Mouse (Mus musculus): ENCODE measurements at regions not wholly inside any gene's neighbourhood (a gene's known extent, or its start where the extent isn't known, plus 50 kb on each side); places are given as distances from the start of the nearest gene placed in this dataset.

DNA sequence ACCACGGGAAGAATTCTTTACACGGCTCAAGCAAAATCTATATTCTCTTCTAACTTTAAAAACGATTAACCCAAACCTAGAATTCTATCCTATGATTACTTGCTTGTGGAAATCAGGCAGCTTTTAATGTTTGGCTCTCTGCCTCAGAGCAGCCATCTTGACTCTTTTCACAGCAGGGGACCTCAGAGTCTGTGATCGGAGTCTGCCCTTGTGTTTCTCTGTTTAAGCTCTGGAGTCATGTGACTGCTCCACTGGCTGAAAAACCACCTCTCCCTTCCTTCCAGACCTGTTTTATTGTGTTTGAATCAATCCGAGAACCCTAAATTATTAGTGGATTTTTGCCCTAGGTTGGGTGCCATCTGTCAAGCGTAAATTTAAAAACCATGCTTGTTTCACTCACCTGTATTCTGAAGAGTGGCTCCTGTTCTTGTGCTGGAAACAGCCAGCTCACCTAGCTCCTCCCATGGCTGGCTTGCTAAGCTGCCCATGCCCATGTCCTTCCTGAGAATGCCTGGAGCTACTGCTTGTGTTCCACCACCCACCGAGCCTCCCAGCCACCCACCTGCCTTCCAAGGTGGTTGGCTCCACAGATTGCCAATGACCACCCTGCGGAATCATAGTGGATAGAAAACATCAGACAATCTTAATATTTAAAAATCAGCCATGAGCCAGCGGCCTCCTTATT, 62.6 kb downstream of the Perp start:
- no peak for DNase-seq

DNA sequence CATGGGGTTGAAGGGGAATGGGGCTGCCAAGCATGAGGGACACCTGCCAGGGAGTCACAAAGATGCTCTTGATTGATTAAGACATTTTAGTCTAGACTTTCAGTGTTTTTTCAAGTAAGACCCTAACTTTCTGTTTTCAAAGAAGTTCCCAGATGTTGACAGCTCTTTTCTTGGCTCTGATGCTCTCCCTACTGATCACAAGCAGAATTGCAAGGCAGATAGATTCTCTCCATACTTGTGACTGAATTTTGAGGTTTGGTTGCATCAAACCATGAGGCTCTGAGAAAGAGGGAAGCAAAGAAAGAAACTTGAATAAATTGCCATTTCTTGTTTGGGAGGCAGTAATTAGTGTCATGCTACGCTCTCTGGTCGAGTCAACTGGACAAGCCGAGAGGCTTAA, 64.5 kb downstream of the Perp start:
- DNase-seq, result no peak

DNA sequence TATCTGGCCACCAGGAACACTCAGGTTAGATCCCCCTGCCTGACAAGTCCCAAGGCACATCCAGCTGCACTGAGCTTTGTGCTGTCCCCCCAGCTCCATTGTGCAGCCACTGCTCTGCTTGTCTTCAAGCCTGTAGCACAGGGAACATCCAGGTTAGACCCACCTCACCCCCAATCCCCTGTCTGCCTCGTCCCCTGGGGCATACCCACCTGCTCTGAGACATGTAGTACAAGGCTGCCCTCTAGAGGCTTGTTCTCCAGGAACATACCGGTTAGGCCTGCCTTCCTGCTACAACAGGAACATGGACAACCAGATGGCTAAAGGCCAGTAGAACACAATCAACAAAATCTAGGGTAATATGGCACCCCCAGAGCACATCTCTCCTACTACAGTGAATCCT, 66.1 kb downstream of the Perp start:
- peak; percentile 22 to 31 for DNase-seq

DNA sequence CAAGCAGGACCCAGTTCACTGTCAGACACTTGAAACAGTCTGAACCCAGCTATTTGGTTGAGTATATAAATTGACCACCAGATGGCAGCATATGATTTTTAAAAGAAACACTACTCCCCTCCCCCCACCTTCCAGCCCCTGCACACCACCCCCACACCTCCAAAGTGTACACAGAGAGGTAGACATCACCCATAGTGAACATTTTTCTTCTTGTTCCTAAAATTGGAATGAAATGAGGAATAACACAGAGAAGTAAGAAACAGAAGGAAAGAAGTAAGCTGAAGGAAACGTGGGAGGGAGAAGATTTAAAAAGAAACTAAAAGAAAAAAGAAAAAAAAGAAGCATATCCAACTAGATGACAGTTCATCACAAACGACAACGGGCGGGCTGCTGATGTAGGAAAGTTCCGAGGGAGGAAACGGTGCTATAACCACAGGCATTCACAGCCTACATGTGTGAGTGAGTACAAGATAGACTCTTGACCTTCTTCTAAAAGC, 72.3 kb downstream of the Perp start:
- peak; percentile 59 to 63 for DNase-seq

DNA sequence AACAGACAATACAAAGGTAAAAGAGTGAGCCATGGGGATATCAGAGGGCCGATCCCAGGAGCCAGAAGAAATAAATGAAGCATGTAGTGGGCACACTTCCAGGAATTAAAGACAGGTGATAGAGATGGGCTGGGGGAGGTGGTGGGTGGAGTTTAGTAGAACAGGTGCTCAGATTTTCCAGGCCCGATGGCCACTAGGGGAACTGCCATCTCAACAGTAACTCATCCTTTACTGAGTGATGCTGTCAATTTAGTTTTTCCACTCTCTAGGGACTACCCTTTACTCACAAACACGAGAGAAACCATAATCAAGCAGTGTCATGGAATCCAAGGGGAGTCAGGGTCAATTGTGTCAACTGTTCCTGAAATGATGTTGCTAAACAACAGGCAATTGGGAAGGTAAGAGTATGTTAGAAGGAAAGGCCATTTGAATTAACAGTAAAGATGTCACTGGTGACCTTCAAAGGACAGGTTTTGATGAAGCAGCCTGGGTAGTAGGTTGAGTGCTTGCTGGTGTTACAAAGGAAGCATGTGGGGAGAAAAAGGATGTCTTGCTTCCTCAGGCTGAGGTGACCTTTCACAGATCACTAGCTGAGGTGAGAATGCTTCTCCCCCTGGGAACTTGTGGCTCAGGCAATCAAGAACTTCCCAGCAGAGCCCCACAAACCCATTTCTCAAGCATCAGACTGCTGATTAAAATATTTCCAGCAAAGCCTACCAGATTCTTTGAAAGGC, 78.4 kb downstream of the Perp start:
- DNase-seq, result peak in 1 of 2 experiments; percentile 6

DNA sequence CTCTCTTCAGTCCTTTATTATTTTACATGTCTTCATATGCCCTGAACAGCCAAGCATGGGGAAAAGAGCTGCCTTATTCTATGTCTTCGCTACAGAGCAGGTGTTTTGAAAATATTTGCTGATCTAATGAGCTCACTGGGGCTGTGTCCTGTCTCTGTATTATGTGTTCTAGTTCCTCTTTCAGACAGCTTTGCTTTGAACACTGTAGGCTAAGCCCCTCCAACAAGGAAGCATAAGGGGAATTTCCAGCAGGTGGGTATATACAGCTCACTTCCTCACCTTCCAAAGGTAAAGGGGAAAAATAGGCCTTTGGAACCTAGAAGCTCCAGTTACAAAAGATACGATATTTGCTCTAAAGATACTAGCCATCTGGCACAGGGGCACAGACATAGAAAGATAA, 83.0 kb downstream of the Perp start:
- DNase-seq, result peak; percentile 22 to 26

DNA sequence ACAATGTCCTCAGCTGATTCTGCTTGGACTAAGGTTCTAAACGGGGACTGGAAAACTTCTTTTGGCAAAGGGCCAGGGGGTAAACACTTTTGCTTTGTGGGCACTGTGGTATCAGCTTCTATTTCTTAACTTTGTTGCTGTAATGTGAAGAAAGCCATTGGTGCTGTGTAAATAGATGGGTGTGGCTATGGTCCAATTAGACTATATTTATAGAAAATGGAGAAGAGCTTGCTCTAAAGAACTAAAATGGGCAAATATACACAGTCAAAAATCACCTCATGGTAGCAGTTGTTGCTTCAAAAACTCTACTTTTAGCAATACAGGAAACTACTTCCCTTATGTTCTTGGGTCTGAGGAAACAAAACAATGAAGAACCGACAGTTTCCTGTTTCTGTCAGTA, 84.1 kb downstream of the Tnfaip3 start:
- DNase-seq, result no peak

DNA sequence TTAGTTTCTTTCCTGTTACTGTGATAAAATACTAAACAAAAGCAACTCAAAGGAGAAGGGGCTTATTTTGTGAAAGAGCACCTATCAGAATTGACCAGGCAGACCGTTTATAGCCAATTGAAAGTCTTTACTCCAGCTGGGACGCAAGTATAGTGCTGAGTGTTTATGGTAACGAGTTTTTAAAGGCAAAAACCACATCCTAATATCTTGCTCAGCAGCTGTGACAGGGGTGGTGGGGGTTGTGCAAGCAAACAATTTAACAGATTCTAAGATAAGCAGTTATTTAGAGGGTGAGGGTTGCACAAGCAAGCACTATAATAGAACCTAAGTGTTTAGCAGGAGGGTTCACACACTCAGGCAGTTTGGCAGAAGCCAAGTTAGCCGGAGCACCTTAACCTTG, 74.0 kb downstream of the Tnfaip3 start:
- DNase-seq, result no peak

DNA sequence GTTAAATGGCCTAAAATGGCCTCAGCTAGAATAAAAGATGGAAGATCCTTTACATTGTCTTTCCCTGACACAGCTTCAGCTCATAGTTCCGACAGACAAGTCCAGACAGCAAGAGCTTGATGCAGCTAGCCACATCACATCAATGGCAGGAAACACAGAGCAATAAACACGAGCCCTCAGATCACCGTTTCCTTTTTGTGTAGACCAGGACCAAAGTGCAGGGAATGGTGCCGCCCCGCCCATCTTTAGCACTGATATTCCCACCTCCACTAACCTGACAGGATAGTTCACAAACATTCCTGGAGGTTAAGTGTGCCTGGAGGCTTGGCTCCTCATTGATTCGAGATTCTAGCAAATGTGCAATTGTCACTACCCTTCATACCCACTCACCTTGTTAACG, 73.5 kb downstream of the Tnfaip3 start:
- DNase-seq, result no peak

DNA sequence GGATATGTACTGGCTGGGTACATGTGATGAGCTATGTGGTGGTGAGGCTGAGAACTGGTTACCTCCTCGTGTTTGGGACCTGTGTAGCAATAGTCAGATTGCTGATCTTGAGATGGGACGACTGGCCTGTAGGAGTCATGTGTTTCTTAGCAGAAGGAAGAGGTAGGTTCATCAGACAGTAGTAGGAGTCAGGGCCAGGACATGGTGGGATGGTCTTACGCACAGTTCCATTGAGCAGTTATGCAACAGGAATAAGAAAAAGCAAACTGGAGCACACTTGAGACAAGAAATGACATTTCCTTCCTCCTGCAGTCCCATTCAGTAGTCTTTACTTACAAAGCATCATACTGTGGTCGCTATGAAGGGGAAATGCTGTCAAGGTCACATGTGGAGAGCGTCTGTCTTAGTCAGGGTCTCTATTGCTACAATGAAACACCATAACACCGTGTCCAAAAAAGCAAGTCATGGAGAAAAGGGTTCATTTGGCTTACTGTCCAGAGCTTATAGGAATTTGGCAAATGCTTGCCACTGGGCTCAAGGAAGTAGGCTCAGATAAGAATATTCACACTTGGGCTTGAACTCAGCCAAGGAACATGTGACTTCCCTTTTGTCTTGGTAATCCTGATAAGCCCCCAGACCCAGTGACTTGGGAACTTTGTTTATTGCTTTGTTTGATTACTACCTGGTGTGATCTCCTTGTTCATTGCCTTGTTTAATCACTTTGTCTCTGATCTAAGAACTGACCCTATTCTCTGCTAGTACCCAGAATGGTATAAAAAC, 72.0 kb downstream of the Tnfaip3 start:
- DNase-seq, result no peak

DNA sequence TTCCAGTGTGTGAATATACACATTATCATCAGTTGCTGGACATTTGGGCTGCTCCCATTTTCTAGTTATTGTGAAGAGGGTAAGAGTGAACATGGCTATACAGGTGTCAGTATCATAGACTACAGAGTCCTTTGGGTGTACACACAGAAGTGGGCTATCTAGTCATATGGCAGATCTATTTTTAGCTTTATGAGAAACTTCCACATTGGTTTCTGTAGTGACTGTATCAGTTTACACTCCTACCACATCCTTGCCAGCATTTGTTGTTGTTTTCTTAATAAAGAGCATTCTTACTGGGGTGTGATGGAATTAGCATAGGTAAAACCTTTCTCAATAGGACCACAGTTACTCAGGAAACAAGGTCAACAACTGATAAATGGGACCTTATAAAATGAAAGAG, 68.7 kb downstream of the Tnfaip3 start:
- DNase-seq, result no peak
